Mouse (Mus musculus) cortical plate, adult 2 months (tissue): ENCODE measurements around the gene 4930451I11Rik. TPM values are rescaled to one million over a fixed set of nuclear protein-coding genes. Genes with fewer than 3 reads are reported as not detected.

Experiments used
- H3K27ac ChIP-seq: fragments of 200-500 bp; 2 replicates; pipeline ENCODE4 v1.5.1; 2012; ENCODE audit warnings: low read length, control low read depth, inconsistent platforms; ENCODE audit not compliant: insufficient read depth
- H3K4me1 ChIP-seq: fragments of 200-500 bp; 2 replicates; pipeline ENCODE4 v1.6.1; 2011; ENCODE audit warnings: low read length; ENCODE audit not compliant: control insufficient read depth, insufficient read depth
- H3K4me3 ChIP-seq: fragments of 200-500 bp; 2 replicates; pipeline ENCODE4 v1.5.1; 2011; ENCODE audit warnings: mild to moderate bottlenecking, low read length, control low read depth; ENCODE audit not compliant: insufficient read depth
- CTCF ChIP-seq: fragments of 200-500 bp; IDR thresholded peaks from 2 replicates; pipeline ENCODE4 v1.5.1; 2011; ENCODE audit warnings: mild to moderate bottlenecking, control low read depth, low read length; ENCODE audit not compliant: insufficient read depth; ENCODE audit errors: extremely low read depth
- POLR2A ChIP-seq: fragments of 200-500 bp; IDR thresholded peaks from 2 replicates; pipeline ENCODE4 v1.6.1; 2011; ENCODE audit warnings: mild to moderate bottlenecking, low read length, control low read depth; ENCODE audit not compliant: insufficient read depth; ENCODE audit errors: extremely low read depth
- polyA plus RNA-seq: library from polyadenylated mRNA; depleted of rRNA; stranded (reverse); fragments of >200 nt; gene quantifications from 2 replicates; pipeline ENCODE4 v1.2.3, GENCODE M21; 2012

4930451I11Rik gene
- polyA plus RNA-seq, 1 experiment: 0.67 TPM

GRCm38 (mm10) chr7:126797411-126798126, 33.9 kb downstream of the 4930451I11Rik start, which contains the start of gene Fam57b:
Gene Fam57b (plus strand): TSS chr7:126797668.
- H3K4me3 ChIP-seq: peak within 1 kb of the TSS; percentile 90
- H3K4me1 ChIP-seq: no peaks in the 10 kb centered on the region; the same call in 1 of the 2 replicates
- TF ChIP-seq POLR2A: 0 out of 2 replicates have a peak, but pooled peaks have one; percentile 32
- TF ChIP-seq CTCF: no peak
- peak within 1 kb of the TSS; percentile 99 for H3K27ac ChIP-seq

- Histone ChIP-seq H3K4me1 (no peaks in the 10 kb centered on the region; the same call in 1 of the 2 replicates), H3K4me3 (peak overlapping the region; percentile 90; the same call in 1 of the 2 replicates), H3K27ac (no peak overlapping the region)
- peak; percentile 25; the same call in 1 of the 2 replicates for TF ChIP-seq CTCF
- no peak for TF ChIP-seq POLR2A
Measured at GRCm38 (mm10) chr7:126796350-126796932, 35.0 kb downstream of the 4930451I11Rik start.

GRCm38 (mm10) chr7:126795387-126796317, 35.8 kb downstream of the 4930451I11Rik start:
- Histone ChIP-seq H3K4me1 (peaks cover 2% of the 10 kb centered on the region), H3K27ac (no peak overlapping the region), H3K4me3 (no peak overlapping the region)
- TF ChIP-seq CTCF: no peak
- TF ChIP-seq POLR2A: no peak

- TF ChIP-seq CTCF: no peak
- TF ChIP-seq POLR2A: no peak; the same call in 1 of the 2 replicates
- H3K4me3 ChIP-seq: no peak overlapping the region
- H3K27ac ChIP-seq: no peak overlapping the region
- peaks cover 2% of the 10 kb centered on the region; the same call in 1 of the 2 replicates for H3K4me1 ChIP-seq
Measured at GRCm38 (mm10) chr7:126794271-126794605, 37.2 kb downstream of the 4930451I11Rik start.

- Histone ChIP-seq H3K4me3 (no peak overlapping the region), H3K4me1 (peaks cover 2% of the 10 kb centered on the region; the same call in 1 of the 2 replicates), H3K27ac (no peak overlapping the region)
- no peak for TF ChIP-seq CTCF
- TF ChIP-seq POLR2A: 0 out of 2 replicates have a peak, but pooled peaks have one; percentile 9
Measured at GRCm38 (mm10) chr7:126793456-126794270, 37.8 kb downstream of the 4930451I11Rik start.

GRCm38 (mm10) chr7:126792721-126793443, 38.6 kb downstream of the 4930451I11Rik start:
- Histone ChIP-seq H3K4me1 (peaks cover 2% of the 10 kb centered on the region; the same call in 1 of the 2 replicates), H3K4me3 (peak overlapping the region; percentile 75), H3K27ac (no peak overlapping the region)
- TF ChIP-seq CTCF (no peak), POLR2A (no peak)

- Histone ChIP-seq H3K27ac (peak within 1 kb of the TSS; percentile 19; the same call in 1 of the 2 replicates), H3K4me1 (peaks cover 2% of the 10 kb centered on the region; the same call in 1 of the 2 replicates)
- TF ChIP-seq POLR2A: peak; percentile 84
- no peak for TF ChIP-seq CTCF
Measured at GRCm38 (mm10) chr7:126791851-126792720, 39.4 kb downstream of the 4930451I11Rik start, which contains the start of gene Ppp4c. Gene Ppp4c (minus strand): TSS chr7:126792496.

GRCm38 (mm10) chr7:126789141-126789540, 42.3 kb downstream of the 4930451I11Rik start:
- H3K4me3 ChIP-seq: no peak overlapping the region
- H3K4me1 ChIP-seq: peaks cover 2% of the 10 kb centered on the region; the same call in 1 of the 2 replicates
- TF ChIP-seq CTCF: no peak
- no peak for TF ChIP-seq POLR2A
- H3K27ac ChIP-seq: no peak overlapping the region

More at GRCm38 (mm10) chr7:126791851-126792720, 39.4 kb downstream of the 4930451I11Rik start, which contains the start of gene Ppp4c:
- H3K4me3 ChIP-seq: peak within 1 kb of the TSS; percentile 75
